Mouse (Mus musculus) left cerebral cortex, adult 2 months (tissue): ENCODE results near the gene Pdzd8. TPM values are rescaled to one million over a fixed set of nuclear protein-coding genes. Genes with fewer than 3 reads are reported as not detected.

Experiments used
- DNase-seq, 2 experiments: peaks; one replicate each; pipeline ENCODE4 v3.0.0; 2021 to 2022; ENCODE audit warnings: low spot score in 2 of 2, mixed read lengths in 1 of 2; ENCODE audit errors: extremely low spot score in 1 of 2
- H3K27ac ChIP-seq: fragments of 200-600 bp; 2 replicates; pipeline ENCODE4 v1.8.1; 2022
- H3K4me3 ChIP-seq: fragments of 200-600 bp; 2 replicates; pipeline ENCODE4 v1.8.1; 2022
- CTCF ChIP-seq: fragments of 200-600 bp; IDR thresholded peaks from 2 replicates; pipeline ENCODE4 v1.8.1; 2022; ENCODE audit warnings: antibody characterized with exemption, mild to moderate bottlenecking, moderate library complexity
- intact Hi-C: fragments of 180-260 bp; cut with DNase I; formaldehyde crosslinking; loops from one replicate; pipeline ENCODE4 v1.15.1; 2025
- total RNA-seq, 2 experiments: library from RNA; stranded (reverse); gene quantifications; 2 replicates each; pipeline ENCODE4 v1.2.3; 2021

The Pdzd8 gene
- total RNA-seq, 2 experiments from 2014 or later: 58.0 to 58.1 TPM

DNA sequence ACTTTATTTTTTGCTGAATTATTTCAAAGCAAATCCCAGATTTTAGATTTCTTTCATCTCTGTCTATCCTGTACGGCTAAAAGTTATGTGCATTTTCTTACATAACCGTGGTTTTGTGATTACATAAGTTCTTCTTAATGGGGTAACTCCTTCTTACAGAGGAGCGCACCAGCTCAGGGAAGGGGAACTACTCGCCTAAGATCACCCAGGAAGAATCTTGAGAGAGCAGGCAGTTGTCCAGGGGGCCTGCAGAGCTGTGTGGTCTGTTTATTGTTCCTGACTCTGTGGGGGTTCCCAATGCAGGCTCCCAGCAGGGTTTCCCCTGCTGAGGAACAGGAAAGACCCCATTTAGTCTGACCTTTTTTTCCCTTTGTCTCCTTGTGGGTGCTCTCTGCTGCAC lies 27.3 kb upstream of the Pdzd8 start:
- Histone ChIP-seq H3K4me3 (no peak overlapping the region), H3K27ac (no peak overlapping the region)
- no peak for TF ChIP-seq CTCF
- DNase-seq: no peak
- intact Hi-C loops: no loop called here

DNA sequence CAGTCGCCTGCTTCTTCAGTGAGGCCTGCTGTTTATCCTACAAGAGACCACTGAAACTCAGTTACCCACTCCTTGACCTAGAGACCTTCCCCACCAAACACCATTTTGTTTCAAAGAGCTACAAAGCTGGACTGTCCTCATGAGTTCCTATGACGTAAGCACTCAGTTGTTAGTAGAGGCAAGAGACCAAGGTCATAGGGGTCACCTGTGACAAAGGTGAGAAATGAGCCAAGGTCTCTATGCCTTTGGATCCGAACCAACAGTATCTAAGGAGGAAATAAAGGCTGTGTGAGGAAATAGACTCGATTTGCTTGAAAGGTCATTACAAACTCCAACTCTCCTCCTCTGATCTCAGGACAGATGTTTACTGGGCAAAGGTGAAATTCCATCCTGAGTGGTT lies 25.4 kb upstream of the Pdzd8 start:
- intact Hi-C loops: no loop called here
- TF ChIP-seq CTCF: no peak
- Histone ChIP-seq H3K4me3 (no peak overlapping the region), H3K27ac (no peak overlapping the region)
- no peak for DNase-seq

DNA sequence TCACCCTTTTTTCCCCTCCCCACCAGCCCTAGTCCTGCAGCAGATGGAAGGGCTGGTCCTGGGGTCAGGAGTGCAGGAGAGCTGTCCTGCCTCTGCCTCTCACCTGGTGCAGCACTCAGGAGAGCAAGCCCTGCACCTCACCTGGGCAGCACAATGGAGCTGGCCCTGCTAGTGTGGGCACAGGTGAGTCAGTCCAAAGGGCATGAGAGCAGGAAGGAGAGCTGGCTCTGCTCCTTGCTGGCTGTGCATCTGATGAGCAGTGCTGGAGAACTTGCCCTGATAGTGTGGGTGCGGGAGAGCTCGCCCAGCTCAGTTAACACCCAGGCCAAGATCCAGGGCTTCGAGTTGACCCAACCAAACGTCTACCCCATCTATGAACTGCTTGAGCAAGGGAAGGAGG lies 22.3 kb upstream of the Pdzd8 start:
- no peak overlapping the region for H3K4me3 ChIP-seq
- DNase-seq: no peak
- no peak for TF ChIP-seq CTCF
- intact Hi-C loops: no loop called here
- H3K27ac ChIP-seq: no peak overlapping the region

DNA sequence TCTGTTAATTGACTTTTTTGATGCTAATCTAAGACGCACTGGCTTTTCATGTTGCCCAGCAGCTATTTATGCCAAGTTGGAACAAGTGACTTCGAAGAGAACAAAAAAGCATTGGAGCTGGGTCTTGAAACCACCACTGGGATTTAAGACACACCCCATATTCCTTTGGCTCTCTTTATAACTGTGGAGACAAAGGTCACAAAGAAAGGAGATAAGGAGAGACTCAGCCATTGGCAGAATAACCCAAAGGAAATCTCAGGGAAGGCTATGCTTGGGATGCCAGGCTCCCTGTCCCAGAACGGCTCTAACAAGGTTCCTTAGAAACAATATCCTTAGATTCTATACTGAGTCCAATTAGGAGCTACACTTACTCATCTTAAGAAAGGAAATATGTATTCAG lies 21.1 kb upstream of the Pdzd8 start:
- H3K4me3 ChIP-seq: no peak overlapping the region
- DNase-seq: no peak
- TF ChIP-seq CTCF: no peak
- H3K27ac ChIP-seq: no peak overlapping the region
- intact Hi-C loops: no loop called here

DNA sequence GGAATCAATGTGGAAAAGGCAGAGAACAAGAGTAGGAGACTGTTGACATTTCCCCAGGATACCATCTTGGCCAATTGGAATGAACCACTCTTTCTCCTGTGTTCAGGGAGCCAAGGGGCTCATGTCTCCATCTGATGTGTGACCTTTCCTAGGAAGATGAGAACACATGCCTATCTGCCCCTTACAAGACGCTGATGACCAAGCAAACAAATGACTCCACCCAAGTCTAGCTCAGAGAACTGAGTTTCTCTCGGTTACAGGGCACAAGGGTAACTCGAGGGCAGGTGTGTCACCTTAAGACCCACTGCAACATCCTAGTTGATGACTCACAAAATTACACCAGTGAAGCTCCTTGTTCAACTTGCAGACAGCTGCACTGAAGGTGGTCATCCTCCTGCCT lies 18.1 kb upstream of the Pdzd8 start:
- Histone ChIP-seq H3K4me3 (no peak overlapping the region), H3K27ac (no peak overlapping the region)
- DNase-seq: no peak
- intact Hi-C loops: no loop called here
- TF ChIP-seq CTCF: no peak

DNA sequence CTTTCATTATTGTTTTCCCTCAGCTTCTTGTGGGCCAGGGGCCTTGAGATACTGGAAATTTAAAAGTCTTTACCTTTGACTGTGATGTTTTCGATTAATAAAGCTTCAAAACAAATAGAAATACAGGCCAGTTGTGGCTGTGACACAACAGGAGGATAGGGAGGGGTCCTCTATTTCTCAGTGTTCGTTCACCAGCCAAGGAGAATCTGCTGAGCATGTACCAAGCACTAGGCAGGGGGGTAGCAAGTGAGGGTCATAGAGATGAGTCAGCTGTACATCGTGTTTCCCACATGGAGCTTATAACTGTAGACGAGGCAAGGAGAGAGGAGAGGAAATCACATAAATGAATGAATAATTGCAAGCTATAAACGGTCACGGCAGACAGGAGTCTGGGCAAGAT lies 17.1 kb upstream of the Pdzd8 start:
- no peak for DNase-seq
- TF ChIP-seq CTCF: no peak
- intact Hi-C loops: no loop called here
- Histone ChIP-seq H3K27ac (no peak overlapping the region), H3K4me3 (no peak overlapping the region)

DNA sequence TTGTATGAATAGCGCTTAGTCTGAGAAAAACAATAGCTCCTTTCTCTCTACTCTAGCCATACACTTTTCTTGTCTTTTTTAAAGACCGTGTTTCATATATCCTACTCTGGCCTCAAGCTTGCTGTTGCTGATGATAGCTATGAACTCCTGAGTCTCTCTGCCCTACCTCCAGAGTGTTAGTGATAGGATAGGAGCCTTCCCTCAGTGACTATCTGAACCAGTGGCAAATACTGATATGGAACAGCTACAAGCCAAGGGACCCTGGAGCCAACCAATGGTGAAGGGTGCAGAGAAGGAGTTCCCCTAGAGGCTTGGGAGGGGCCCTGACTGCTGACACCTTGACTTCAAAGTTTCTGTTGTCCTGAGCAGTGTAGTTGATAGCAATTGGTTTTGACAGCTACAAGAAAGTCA lies 14.9 kb upstream of the Pdzd8 start:
- Histone ChIP-seq H3K27ac (no peak overlapping the region), H3K4me3 (no peak overlapping the region)
- DNase-seq: no peak
- TF ChIP-seq CTCF: no peak
- intact Hi-C loops: no loop called here

DNA sequence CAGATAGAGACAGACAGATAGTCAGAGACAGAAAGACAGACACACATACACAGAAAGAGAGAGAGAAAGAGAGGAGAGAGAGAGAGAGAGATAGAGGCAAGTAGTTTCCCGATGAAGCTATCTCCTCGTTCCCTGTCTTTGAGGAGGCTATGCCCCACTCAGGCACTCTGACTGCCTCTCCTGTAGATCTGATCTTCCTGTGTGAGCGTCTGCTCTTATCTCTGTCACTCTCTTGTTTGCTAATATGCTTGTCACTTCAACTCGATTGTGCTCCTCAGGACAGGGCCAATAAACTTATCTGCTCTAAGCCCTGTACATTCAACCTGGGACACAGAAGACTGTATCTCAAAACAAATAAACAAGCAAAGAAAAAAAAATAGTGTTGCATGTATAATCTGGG lies 13.6 kb upstream of the Pdzd8 start:
- H3K27ac ChIP-seq: no peak overlapping the region
- H3K4me3 ChIP-seq: no peak overlapping the region
- intact Hi-C loops: no loop called here
- no peak for DNase-seq
- no peak for TF ChIP-seq CTCF

DNA sequence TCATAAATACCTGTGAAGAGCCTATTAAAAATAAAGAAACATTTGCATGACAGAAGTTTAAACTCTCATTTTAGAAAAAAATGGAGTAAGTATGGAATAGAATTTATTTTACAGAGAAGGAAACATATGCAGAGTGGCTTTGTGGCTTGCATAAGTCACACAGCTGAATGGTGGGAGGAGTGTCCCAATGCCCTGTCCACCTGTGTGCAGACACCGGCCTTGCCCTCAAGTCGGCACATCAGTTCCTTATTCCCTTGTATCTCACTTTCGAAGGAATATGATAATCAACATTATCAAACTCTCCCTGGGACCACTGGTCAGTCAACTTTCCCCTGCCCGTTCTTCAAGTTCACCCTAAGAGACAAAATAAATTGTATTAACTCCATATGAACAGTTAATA lies 12.3 kb upstream of the Pdzd8 start:
- no peak for DNase-seq
- intact Hi-C loops: no loop called here
- Histone ChIP-seq H3K4me3 (no peak overlapping the region), H3K27ac (no peak overlapping the region)
- no peak for TF ChIP-seq CTCF

DNA sequence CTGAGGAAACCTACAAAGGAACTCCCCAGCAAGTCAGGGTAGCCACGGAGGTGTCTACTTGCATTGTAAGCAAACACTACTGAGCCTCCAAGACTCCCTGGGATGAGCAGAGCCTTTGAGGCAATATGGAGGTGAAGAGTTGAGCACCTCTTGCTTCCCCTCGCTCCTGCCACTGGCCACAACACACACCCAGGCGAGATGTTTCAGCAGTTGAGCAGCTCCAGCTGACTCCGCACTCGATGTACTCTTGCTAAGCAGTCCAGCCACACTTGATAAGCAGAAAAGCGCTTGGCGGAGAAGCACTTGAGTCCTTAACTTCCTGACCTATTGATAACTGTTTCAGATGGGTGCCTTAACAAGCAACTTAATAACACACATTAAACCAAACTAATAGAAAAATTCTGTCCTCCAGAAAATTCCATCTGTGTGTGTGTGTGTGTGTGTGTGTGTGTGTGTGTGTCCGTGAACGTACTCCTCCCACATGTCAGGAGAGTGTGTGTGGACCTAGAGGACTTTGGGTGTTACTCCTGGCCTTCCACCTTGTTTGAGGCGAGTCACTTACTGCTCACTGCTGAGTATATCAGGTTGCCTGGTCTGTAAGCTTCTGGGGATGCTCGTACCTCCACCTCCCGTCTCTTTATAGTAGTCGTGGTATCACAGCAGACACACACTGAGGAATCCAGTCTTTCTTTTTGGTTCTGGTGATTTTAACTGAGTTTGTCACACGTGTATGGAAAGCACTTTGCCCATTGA lies 11.4 kb upstream of the Pdzd8 start:
- H3K27ac ChIP-seq: no peak overlapping the region
- no peak overlapping the region for H3K4me3 ChIP-seq
- no peak for TF ChIP-seq CTCF
- intact Hi-C loops: no loop called here
- no peak for DNase-seq

DNA sequence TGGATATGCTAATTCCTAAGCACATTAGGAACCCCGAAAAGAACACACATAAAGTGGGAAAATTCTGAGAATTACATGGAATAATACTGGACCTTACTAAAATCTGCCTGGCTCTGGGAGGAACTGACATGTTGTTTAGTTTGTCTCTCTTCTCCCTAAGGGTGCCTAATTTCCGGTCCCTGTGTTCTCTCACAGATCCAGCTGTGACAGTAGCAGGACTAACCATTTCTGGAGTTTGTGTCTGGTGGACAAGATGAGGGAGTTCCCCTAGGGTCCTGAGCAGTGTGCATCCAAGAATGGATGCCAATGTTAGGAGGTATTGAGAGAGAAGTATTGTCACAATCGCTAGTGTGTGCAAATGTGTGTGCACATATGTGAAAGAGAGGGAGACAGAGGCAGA lies 10.8 kb upstream of the Pdzd8 start:
- intact Hi-C loops: no loop called here
- Histone ChIP-seq H3K27ac (no peak overlapping the region), H3K4me3 (no peak overlapping the region)
- DNase-seq: no peak
- TF ChIP-seq CTCF: no peak

DNA sequence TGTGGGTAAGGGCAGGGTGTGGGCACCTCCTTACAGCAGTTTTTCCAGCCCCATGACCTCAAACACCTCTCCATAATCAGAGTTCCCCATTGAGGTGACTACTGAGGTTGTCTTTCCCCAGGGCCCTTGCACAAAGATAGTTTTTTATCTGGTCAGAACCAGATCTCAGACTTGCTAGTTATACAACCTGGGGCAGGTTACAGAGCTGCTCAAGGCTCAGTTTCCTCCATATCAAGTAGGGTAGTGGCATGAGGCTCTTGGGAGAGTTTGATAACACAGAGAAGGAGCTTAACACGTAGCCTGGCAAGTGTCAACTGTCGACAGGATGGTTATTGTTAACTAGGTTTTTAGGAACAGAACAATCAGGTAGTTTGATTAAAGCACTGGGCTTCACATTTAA lies 9.3 kb upstream of the Pdzd8 start:
- H3K27ac ChIP-seq: no peak overlapping the region
- H3K4me3 ChIP-seq: no peak overlapping the region
- no peak for TF ChIP-seq CTCF
- DNase-seq: no peak
- intact Hi-C loops: no loop called here

DNA sequence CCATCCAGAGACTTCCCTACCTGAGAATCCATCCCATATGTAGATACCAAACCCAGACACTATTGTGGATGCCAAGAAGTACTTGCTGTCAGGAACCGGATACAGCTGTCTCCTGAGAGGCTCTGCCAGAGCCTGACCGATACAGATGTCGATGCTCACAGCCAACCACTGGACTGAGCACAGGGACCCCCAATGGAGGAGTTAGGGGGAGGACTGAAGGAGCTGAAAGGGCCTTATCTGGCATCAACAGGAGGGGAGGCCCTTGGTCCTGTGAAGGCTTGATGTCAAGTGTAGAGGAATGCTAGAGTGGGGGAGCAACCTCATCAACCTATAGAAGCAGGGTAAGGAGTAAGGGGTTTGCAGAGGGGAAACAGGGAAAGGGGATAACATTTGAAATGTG lies 7.2 kb upstream of the Pdzd8 start:
- DNase-seq: no peak
- H3K27ac ChIP-seq: no peak overlapping the region

More for the DNA sequence above, 7.2 kb upstream of the Pdzd8 start:
- H3K4me3 ChIP-seq: no peak overlapping the region
- TF ChIP-seq CTCF: no peak
- intact Hi-C loops: no loop called here
